Comparison of ENCODE assay signal across 8 mouse cellular contexts in genomic region chr1:56972950-56973592, GRCm38 (mm10). TPM values are rescaled to one million over a fixed set of nuclear protein-coding genes. Genes with fewer than 3 reads are reported as not detected.
DNase-seq lines count a peak whose midpoint lies in the region; ATAC-seq and TF ChIP-seq lines count a peak whose summit lies in the region.

No protein-coding gene starts in this region.

- H3K4me2 ChIP-seq in forebrain, postnatal 0 days (ENCODE audit: low read depth): peak overlapping the region; percentile 99
- peak overlapping the region; percentile 96 for H3K4me2 ChIP-seq in lung, embryonic 14.5 days

- peaks cover 57% of the 10 kb centered on the region for H3K4me1 ChIP-seq in E14TG2a.4 (replicated peaks; ENCODE audit: low read depth, low read length)
- H3K4me1 ChIP-seq in forebrain, postnatal 0 days (ENCODE audit: insufficient read depth): no peaks in the 10 kb centered on the region
- peaks cover 3% of the 10 kb centered on the region; the same call in 1 of the 2 replicates for H3K4me1 ChIP-seq in lung, embryonic 14.5 days (ENCODE audit: insufficient read depth)
- peaks cover 27% of the 10 kb centered on the region for H3K4me1 ChIP-seq in olfactory bulb, adult 2 months (ENCODE audit: control insufficient read depth, insufficient read depth, low read length)

- peak overlapping the region; percentile 90 for H3K4me3 ChIP-seq in E14TG2a.4 (replicated peaks; ENCODE audit: low read length)
- peak overlapping the region; percentile 75 for H3K4me3 ChIP-seq in forebrain, postnatal 0 days (ENCODE audit: low read depth, low read length)
- peak overlapping the region; percentile 71 for H3K4me3 ChIP-seq in lung, embryonic 14.5 days (ENCODE audit: low read depth, low read length)
- H3K4me3 ChIP-seq in olfactory bulb, adult 2 months (ENCODE audit: insufficient read depth, low read depth, low read length): peak overlapping the region; percentile 73

- peak overlapping the region; percentile 96 for H3K27ac ChIP-seq in forebrain, postnatal 0 days (ENCODE audit: low read depth, low read length)
- H3K27ac ChIP-seq in lung, embryonic 14.5 days (ENCODE audit: low read depth): peak overlapping the region; percentile 90
- H3K27ac ChIP-seq in olfactory bulb, adult 2 months (ENCODE audit: insufficient read depth, low read depth, low read length): no peak overlapping the region

- TF ChIP-seq CTCF in E14TG2a.4 (conservative IDR thresholded peaks at IDR 0.05; ENCODE audit: low read length): no peak
- TF ChIP-seq CTCF in forebrain, postnatal 0 days (IDR thresholded peaks at IDR 0.05; ENCODE audit: low read depth): no peak
- TF ChIP-seq CTCF in lung, embryonic 14.5 days (IDR thresholded peaks at IDR 0.05; ENCODE audit: low read depth): no peak
- TF ChIP-seq CTCF in olfactory bulb, adult 2 months (IDR thresholded peaks at IDR 0.05; ENCODE audit: insufficient read depth, low read depth, low read length): no peak

- DNase-seq in cerebellum, adult 11 months: peak; percentile 88
- peak; percentile 93 for DNase-seq in forebrain, postnatal 0 days
- peak; percentile 96 for DNase-seq in heart, postnatal 4 days
- DNase-seq in layer of hippocampus, adult 8-10 months (ENCODE audit: low spot score in 2 of 2): peak; percentile 88 to 93
- DNase-seq in lung, embryonic 14.5 days: peak; percentile 99
- peak; percentile 42 to 67 for DNase-seq in thymus, adult 18-20 months

- 1% methylated on average over 44 of the region's 47 CpGs for WGBS in forebrain, postnatal 0 days
- WGBS in lung, embryonic 14.5 days: 0% methylated on average over 47 of the region's 47 CpGs
- under 1% methylated on average over 47 of the region's 47 CpGs for WGBS in olfactory bulb, adult 2 months

- no peak for TF ChIP-seq POLR2A in olfactory bulb, adult 2 months (IDR thresholded peaks at IDR 0.05; ENCODE audit: insufficient read depth, low read depth, low read length)

- ATAC-seq in forebrain, postnatal 0 days: peak; percentile 10; the same call in 1 of the 2 replicates
- peak; percentile 67 for ATAC-seq in lung, embryonic 14.5 days (ENCODE audit: insufficient read depth)

- H3K36me3 ChIP-seq in E14TG2a.4 (ENCODE audit: insufficient read depth, low read length): no peaks in the 10 kb centered on the region
- no peaks in the 10 kb centered on the region for H3K36me3 ChIP-seq in forebrain, postnatal 0 days (ENCODE audit: insufficient read depth)
- H3K36me3 ChIP-seq in lung, embryonic 14.5 days (ENCODE audit: insufficient read depth): no peaks in the 10 kb centered on the region

- no peaks in the 10 kb centered on the region for H3K9me3 ChIP-seq in E14TG2a.4 (ENCODE audit: low read length)
- no peaks in the 10 kb centered on the region for H3K9me3 ChIP-seq in forebrain, postnatal 0 days (ENCODE audit: low read length)
- H3K9me3 ChIP-seq in lung, embryonic 14.5 days (ENCODE audit: low read depth, low read length): no peaks in the 10 kb centered on the region

- H3K27me3 ChIP-seq in E14TG2a.4 (ENCODE audit: insufficient read depth, low read length): peaks cover 77% of the 10 kb centered on the region
- peaks cover 37% of the 10 kb centered on the region for H3K27me3 ChIP-seq in forebrain, postnatal 0 days (ENCODE audit: insufficient read depth, low read length)
- H3K27me3 ChIP-seq in lung, embryonic 14.5 days (ENCODE audit: insufficient read depth, low read length): peaks cover 60% of the 10 kb centered on the region

- peak overlapping the region; percentile 81 for H3K9ac ChIP-seq in forebrain, postnatal 0 days
- H3K9ac ChIP-seq in lung, embryonic 14.5 days: peak overlapping the region; percentile 84

RNA-seq across cellular contexts. Expression of gene Satb2, which starts 5.4 kb away (rescaled TPM):
- total RNA-seq in forebrain, postnatal 0 days (2014; rRNA removed): 57.1 and 106 TPM in 2 replicates
- polyA plus RNA-seq in forebrain, postnatal 0 days (2015; fragmentation: Nextera tagmentation; extraction: Ambion mirVana): 21.7 and 43.1 TPM in 2 replicates
- under 1 TPM; 0.50 to 0.69 TPM for total RNA-seq in heart, postnatal 4 days (2021)
- total RNA-seq in layer of hippocampus, adult 8-10 months (2022): 10 to 100 TPM; 15.4 to 20.3 (median 16.3) TPM
- polyA plus RNA-seq in lung, embryonic 14.5 days (2014; fragmentation: Nextera tagmentation; extraction: Ambion mirVana): 0.61 and 0.79 TPM in 2 replicates
- not detected in 2 replicates for polyA plus RNA-seq in olfactory bulb, adult 2 months (2012; ENCODE audit: insufficient read depth, insufficient read length, low replicate concordance, missing spikeins)

Comparison
In these comparisons a context has a peak if more than half of its experiments do, and no peak if none do; other contexts are left out.
1. RNA of gene Satb2, which starts 5.4 kb away (total RNA-seq): 57.1 to 106 TPM in forebrain, postnatal 0 days and 15.4 to 20.3 TPM in layer of hippocampus, adult 8-10 months; 0.50 to 0.69 TPM in heart, postnatal 4 days; every median in the first group is over 4 times any median in the second.
2. Peak in every context shown above with its lines, with median percentiles within 50 percentile points of each other: H3K4me3 ChIP-seq and DNase-seq.